Mouse (Mus musculus) forebrain, embryonic 10.5 days (tissue): ENCODE data around the gene Ogfrl1. TPM values are rescaled to one million over a fixed set of nuclear protein-coding genes. Genes with fewer than 3 reads are reported as not detected.

Source experiments
- DNase-seq: peaks from one replicate; pipeline ENCODE4 v3.0.0-alpha.2; 2017; ENCODE audit warnings: low spot score; ENCODE audit errors: extremely low spot score
- H3K27ac ChIP-seq: fragments of 300-500 bp; sonication (generic); 2 replicates; pipeline ENCODE4 v1.5.1; 2016; ENCODE audit warnings: mild to moderate bottlenecking
- H3K27me3 ChIP-seq: fragments of 300-500 bp; sonication (generic); 2 replicates; pipeline ENCODE4 v1.6.1; 2016; ENCODE audit warnings: mild to moderate bottlenecking; ENCODE audit not compliant: poor library complexity, severe bottlenecking
- H3K36me3 ChIP-seq: fragments of 300-500 bp; sonication (generic); replicated peaks from 2 replicates; pipeline ENCODE4 v1.6.1; 2016; ENCODE audit warnings: mild to moderate bottlenecking, moderate library complexity
- H3K4me1 ChIP-seq: fragments of 300-500 bp; sonication (generic); 2 replicates; pipeline ENCODE4 v1.6.1; 2016
- H3K4me3 ChIP-seq: fragments of 300-500 bp; sonication (generic); 2 replicates; pipeline ENCODE4 v1.5.1; 2016; ENCODE audit warnings: mild to moderate bottlenecking, moderate library complexity
- H3K9me3 ChIP-seq: fragments of 300-500 bp; sonication (generic); 2 replicates; pipeline ENCODE4 v1.6.1; 2016; ENCODE audit warnings: mild to moderate bottlenecking, moderate library complexity
- WGBS: fragments of 180-500 bp; shearing (Covaris S2); methylation state at CpG from one replicate; pipeline ENCODE4 v1.1.7; 2016; 5-methylcytosine and 5-hydroxymethylcytosine counted together
- polyA plus RNA-seq: library from polyadenylated mRNA; unstranded; fragments of >200 nt; fragmentation: Nextera tagmentation; extraction: Ambion mirVana; gene quantifications from 2 replicates; pipeline ENCODE4 v1.2.1, GENCODE M21; 2016

Gene Ogfrl1
- polyA plus RNA-seq, 1 experiment from 2014 or later = 6.3 TPM

GRCm38 (mm10) chr1:23342224-23342623, 55.3 kb downstream of the Ogfrl1 start:
- WGBS = 87% methylated on average over 3 of the region's 3 CpGs

DNA sequence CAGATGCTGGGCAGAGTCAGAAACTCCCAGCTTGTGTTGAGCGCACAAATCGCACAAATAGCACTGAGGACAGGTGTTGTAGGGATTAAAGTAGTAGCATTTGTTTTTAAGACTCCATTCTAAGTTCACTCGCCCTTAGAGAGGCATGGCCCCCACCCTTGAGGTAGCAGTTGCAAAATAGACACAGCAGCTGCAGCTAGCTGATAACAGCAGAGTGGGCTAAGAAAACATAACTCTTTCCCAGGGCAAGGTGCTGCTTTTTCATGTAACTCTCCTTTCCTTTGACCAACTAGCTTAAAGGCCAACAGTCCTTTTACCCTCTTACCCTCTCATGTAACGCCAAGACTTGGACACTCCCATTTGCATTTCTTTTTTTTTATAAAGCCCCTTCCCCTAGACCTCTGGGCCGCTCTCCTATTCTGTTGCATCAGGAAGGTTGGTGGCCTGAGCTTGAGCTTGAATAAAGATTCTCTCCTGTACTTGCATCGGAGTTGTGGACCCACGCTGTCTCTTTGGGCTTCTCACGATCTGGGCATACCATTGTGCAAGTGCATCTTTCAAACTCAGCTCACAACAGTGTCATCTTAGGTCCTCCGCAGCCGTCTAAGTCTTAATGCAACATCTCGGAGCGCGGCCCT, 61.7 kb downstream of the Ogfrl1 start:
- H3K27me3 ChIP-seq = no peaks in the 10 kb centered on the region
- H3K27ac ChIP-seq = peak overlapping the region; percentile 60; the same call in 1 of the 2 replicates
- no peaks in the 10 kb centered on the region for H3K4me1 ChIP-seq
- DNase-seq = no peak
- H3K36me3 ChIP-seq = no peaks in the 10 kb centered on the region
- no peak overlapping the region for H3K4me3 ChIP-seq
- no peaks in the 10 kb centered on the region for H3K9me3 ChIP-seq
- 92% methylated on average over 13 of the region's 13 CpGs for WGBS

More at GRCm38 (mm10) chr1:23342224-23342623, 55.3 kb downstream of the Ogfrl1 start:
- DNase-seq = no peak
- no peaks in the 10 kb centered on the region for H3K4me1 ChIP-seq
- no peaks in the 10 kb centered on the region for H3K9me3 ChIP-seq
- H3K36me3 ChIP-seq = no peaks in the 10 kb centered on the region
- no peak overlapping the region for H3K27ac ChIP-seq
- no peaks in the 10 kb centered on the region for H3K27me3 ChIP-seq
- no peak overlapping the region for H3K4me3 ChIP-seq

- H3K27me3 ChIP-seq = no peaks in the 10 kb centered on the region
- H3K4me1 ChIP-seq = peaks cover 6% of the 10 kb centered on the region
- 90% methylated on average over 4 of the region's 4 CpGs for WGBS
- DNase-seq = no peak
- no peaks in the 10 kb centered on the region for H3K36me3 ChIP-seq
- H3K4me3 ChIP-seq = no peak overlapping the region
- no peaks in the 10 kb centered on the region for H3K9me3 ChIP-seq
- H3K27ac ChIP-seq = no peak overlapping the region
Measured at GRCm38 (mm10) chr1:23335050-23335449, 62.5 kb downstream of the Ogfrl1 start.

DNA sequence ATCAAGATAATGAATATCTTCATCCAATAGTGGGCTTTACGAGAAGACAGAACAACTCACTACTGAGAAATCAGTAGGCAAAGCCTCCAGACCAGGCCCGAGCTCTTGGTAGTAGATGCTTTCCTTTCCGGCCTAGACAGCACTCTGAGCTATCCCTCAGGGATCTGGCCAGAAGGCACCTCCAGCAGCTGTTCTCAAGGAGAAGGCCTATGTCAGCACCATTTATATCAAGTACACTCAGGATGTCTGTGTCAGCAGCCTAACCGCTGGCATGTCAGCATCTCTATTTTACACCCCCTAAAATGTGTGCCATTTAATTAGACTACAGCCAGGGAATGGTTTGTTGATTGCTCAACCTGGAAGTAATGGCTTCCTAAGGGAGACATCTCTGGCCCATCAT, 65.4 kb downstream of the Ogfrl1 start:
- Histone ChIP-seq H3K4me3 (no peak overlapping the region), H3K36me3 (no peaks in the 10 kb centered on the region), H3K27me3 (no peaks in the 10 kb centered on the region), H3K9me3 (no peaks in the 10 kb centered on the region), H3K4me1 (peaks cover 6% of the 10 kb centered on the region), H3K27ac (no peak overlapping the region)
- WGBS = 95% methylated on average over 4 of the region's 4 CpGs
- DNase-seq = no peak

DNA sequence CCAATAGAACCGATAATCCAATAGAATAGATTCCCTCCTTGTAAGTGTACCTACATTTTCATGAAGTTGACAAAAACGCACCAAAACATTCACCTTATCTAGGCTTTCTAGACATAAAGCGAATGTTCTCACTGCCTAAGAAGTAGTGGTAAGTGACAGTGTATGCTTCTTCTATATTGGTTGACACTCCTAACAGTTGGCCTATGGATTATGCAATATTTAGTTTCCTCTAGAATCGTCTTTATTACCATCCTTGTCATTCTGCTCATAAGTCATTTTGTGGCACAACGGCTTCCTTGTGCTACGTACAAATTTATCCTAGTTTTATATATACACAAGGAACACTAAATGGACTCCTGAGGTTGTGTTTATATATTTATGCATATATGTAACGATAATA, 72.4 kb downstream of the Ogfrl1 start:
- 95% methylated on average over 7 of the region's 7 CpGs for WGBS

DNA sequence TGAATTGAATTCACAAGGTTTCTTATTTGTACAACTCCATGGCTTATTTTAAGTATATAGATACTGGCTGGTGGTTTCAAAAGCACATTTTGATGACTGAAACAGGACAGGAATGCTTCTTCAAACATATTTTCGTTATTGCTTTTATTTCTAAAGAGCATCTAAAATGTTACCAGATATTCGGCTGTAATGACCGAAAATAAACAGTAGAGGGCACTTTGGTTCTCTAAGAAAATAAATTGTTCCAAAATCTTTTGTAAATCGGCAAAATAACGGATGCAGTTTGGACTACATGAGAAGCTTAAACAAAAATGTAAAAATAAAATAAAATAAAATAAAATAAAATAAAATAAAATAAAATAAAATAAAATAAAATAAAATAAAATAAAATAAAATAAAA, 73.3 kb downstream of the Ogfrl1 start:
- H3K27me3 ChIP-seq = no peaks in the 10 kb centered on the region
- H3K4me1 ChIP-seq = peaks cover 10% of the 10 kb centered on the region
- no peaks in the 10 kb centered on the region for H3K9me3 ChIP-seq
- no peak for DNase-seq
- no peak overlapping the region for H3K27ac ChIP-seq
- no peak overlapping the region for H3K4me3 ChIP-seq
- H3K36me3 ChIP-seq = no peaks in the 10 kb centered on the region
- 33% methylated on average over 5 of the region's 5 CpGs for WGBS

More for the DNA sequence above, 72.4 kb downstream of the Ogfrl1 start:
- peaks cover 10% of the 10 kb centered on the region for H3K4me1 ChIP-seq
- DNase-seq = no peak
- no peaks in the 10 kb centered on the region for H3K27me3 ChIP-seq
- no peaks in the 10 kb centered on the region for H3K9me3 ChIP-seq
- no peak overlapping the region for H3K27ac ChIP-seq
- no peaks in the 10 kb centered on the region for H3K36me3 ChIP-seq
- H3K4me3 ChIP-seq = no peak overlapping the region

GRCm38 (mm10) chr1:23323286-23323685, 74.3 kb downstream of the Ogfrl1 start:
- no peak overlapping the region for H3K4me3 ChIP-seq
- no peaks in the 10 kb centered on the region for H3K9me3 ChIP-seq
- H3K4me1 ChIP-seq = peaks cover 10% of the 10 kb centered on the region
- no peaks in the 10 kb centered on the region for H3K36me3 ChIP-seq
- no peak overlapping the region for H3K27ac ChIP-seq
- no peaks in the 10 kb centered on the region for H3K27me3 ChIP-seq
- WGBS = 82% methylated on average over 11 of the region's 11 CpGs
- DNase-seq = no peak

GRCm38 (mm10) chr1:23322208-23322607, 75.4 kb downstream of the Ogfrl1 start:
- Histone ChIP-seq H3K36me3 (no peaks in the 10 kb centered on the region), H3K27me3 (no peaks in the 10 kb centered on the region), H3K9me3 (no peaks in the 10 kb centered on the region), H3K27ac (no peak overlapping the region), H3K4me1 (peaks cover 10% of the 10 kb centered on the region), H3K4me3 (no peak overlapping the region)
- 92% methylated on average over 4 of the region's 4 CpGs for WGBS
- no peak for DNase-seq

DNA sequence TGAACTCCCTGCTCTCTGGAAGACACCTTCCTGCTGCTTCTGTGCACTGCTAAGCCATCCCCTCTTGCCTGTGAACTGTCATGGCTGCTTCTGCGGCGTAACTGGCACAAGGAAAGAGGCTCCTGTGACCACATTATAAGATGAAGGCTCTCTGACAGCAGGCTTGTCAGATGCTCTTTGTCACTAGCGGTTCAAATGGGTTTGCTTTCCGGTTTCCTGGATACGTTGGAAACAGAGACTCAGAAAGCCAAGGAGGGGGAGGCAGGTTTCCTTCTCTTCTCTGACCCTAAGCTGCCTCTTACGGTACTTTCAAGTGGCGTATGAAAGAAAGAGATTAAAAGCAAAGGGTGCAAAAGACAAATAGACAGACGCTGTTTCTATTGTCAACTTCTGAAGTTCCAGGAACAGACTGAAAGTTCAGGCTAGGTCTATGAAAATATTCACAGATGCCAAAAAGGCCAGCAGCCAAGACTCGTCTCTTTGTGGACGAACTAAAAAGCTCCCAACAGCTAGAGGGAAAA, 76.2 kb downstream of the Ogfrl1 start:
- Histone ChIP-seq H3K36me3 (no peaks in the 10 kb centered on the region), H3K27me3 (no peaks in the 10 kb centered on the region), H3K27ac (0 out of 2 replicates have a peak overlapping the region, but pooled peaks have one; percentile 44), H3K4me3 (no peak overlapping the region), H3K9me3 (no peaks in the 10 kb centered on the region), H3K4me1 (peaks cover 10% of the 10 kb centered on the region)
- no peak for DNase-seq
- WGBS = 68% methylated on average over 10 of the region's 10 CpGs

DNA sequence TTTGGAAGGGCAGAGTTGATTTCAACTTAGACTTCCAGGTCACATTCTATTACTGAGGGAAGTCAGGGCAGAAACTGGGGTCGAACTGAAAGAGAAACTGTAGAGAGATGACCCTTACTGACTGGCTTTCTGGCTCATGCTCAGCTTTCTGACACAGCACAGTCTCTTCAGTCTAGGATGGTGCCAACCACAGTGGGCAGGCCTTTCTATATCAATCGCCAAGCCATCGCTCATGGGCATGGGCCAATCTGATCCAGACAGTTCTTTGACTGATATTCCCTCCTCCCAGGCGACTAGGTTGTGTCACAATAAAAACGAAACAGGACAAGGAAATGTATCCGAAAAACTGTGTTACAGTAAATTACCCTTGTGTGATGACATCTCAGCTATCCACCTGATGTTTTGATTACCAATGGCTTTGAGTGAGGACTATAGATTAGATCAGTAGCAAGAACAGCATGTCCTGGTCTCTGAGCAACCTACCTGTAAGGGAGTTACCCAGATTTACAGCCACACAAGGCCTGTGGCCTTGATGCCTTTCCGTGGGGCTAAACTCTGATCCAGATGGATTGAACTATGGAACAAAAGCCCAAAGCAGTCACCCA, 76.9 kb downstream of the Ogfrl1 start:
- 86% methylated on average over 7 of the region's 7 CpGs for WGBS
- H3K4me3 ChIP-seq = no peak overlapping the region
- DNase-seq = no peak
- H3K9me3 ChIP-seq = no peaks in the 10 kb centered on the region
- no peak overlapping the region for H3K27ac ChIP-seq
- H3K36me3 ChIP-seq = no peaks in the 10 kb centered on the region
- peaks cover 10% of the 10 kb centered on the region for H3K4me1 ChIP-seq
- no peaks in the 10 kb centered on the region for H3K27me3 ChIP-seq
